Mouse (Mus musculus) frontal cortex, adult (tissue): ENCODE results near the gene 4930590J08Rik.

Source experiments
- ATAC-seq: cut with Nextera tagmentation; 2 replicates; pipeline ENCODE4 v1.9.2; 2017; ENCODE audit warnings: mild to moderate bottlenecking, moderate library complexity, mixed read lengths; ENCODE audit not compliant: low TSS enrichment

4930590J08Rik gene

GRCm38 (mm10) chr6:91963429-91963828 lies 60.8 kb downstream of the 4930590J08Rik start:
- ATAC-seq, result peak; percentile 65; the same call in 1 of the 2 replicates

- no peak for ATAC-seq
These were observed 62.5 kb downstream of the 4930590J08Rik start for GRCm38 (mm10) chr6:91965060-91965459.

GRCm38 (mm10) chr6:91966006-91966405 lies 63.4 kb downstream of the 4930590J08Rik start:
- ATAC-seq, result peak; percentile 57; the same call in 1 of the 2 replicates

GRCm38 (mm10) chr6:91972201-91972646 lies 69.6 kb downstream of the 4930590J08Rik start:
- no peak for ATAC-seq

GRCm38 (mm10) chr6:91973972-91974371 lies 71.4 kb downstream of the 4930590J08Rik start:
- ATAC-seq, result no peak

- no peak; the same call in 1 of the 2 replicates for ATAC-seq
These were observed 76.0 kb downstream of the 4930590J08Rik start, which contains the start of gene Fgd5 for GRCm38 (mm10) chr6:91978371-91979300. Gene Fgd5, plus strand, starts transcription at chr6:91978878.

- no peak for ATAC-seq
These were observed 76.8 kb downstream of the 4930590J08Rik start for GRCm38 (mm10) chr6:91979301-91979996.

- ATAC-seq, result no peak
These were observed 77.4 kb downstream of the 4930590J08Rik start for GRCm38 (mm10) chr6:91980011-91980410.

GRCm38 (mm10) chr6:91990101-91990500 lies 87.5 kb downstream of the 4930590J08Rik start:
- no peak for ATAC-seq

GRCm38 (mm10) chr6:91992823-91993222 lies 90.2 kb downstream of the 4930590J08Rik start:
- ATAC-seq, result no peak

- no peak for ATAC-seq
These were observed 91.3 kb downstream of the 4930590J08Rik start for GRCm38 (mm10) chr6:91993795-91994505.

- no peak for ATAC-seq
These were observed 93.5 kb downstream of the 4930590J08Rik start for GRCm38 (mm10) chr6:91996072-91996471.
